Mouse (Mus musculus) kidney, adult 2 months (tissue): ENCODE data around the gene Polr2c. TPM values are rescaled to one million over a fixed set of nuclear protein-coding genes. Genes with fewer than 3 reads are reported as not detected.
A peak's percentile ranks its signal among the peaks of the same experiment; 100 is the strongest.

Source experiments
- DNase-seq: peaks from one replicate; pipeline ENCODE4 v3.0.0; 2021
- H3K27ac ChIP-seq: fragments of 200-500 bp; 2 replicates; pipeline ENCODE4 v1.5.1; 2012; ENCODE audit warnings: low read depth, low read length, control low read depth, inconsistent platforms; ENCODE audit not compliant: insufficient read depth
- H3K27me3 ChIP-seq: fragments of 200-500 bp; replicated peaks from 2 replicates; pipeline ENCODE4 v1.6.1; 2012; ENCODE audit warnings: mild to moderate bottlenecking, moderate library complexity, low read length, inconsistent platforms; ENCODE audit not compliant: control insufficient read depth, insufficient read depth
- H3K36me3 ChIP-seq: fragments of 200-500 bp; 2 replicates; pipeline ENCODE4 v1.6.1; 2012; ENCODE audit warnings: mild to moderate bottlenecking, moderate library complexity, low read length, inconsistent platforms; ENCODE audit not compliant: control insufficient read depth, insufficient read depth
- H3K4me1 ChIP-seq: fragments of 200-500 bp; 2 replicates; pipeline ENCODE4 v1.6.1; 2011; ENCODE audit warnings: low read length; ENCODE audit not compliant: control insufficient read depth, insufficient read depth
- H3K4me3 ChIP-seq: fragments of 200-500 bp; 2 replicates; pipeline ENCODE4 v1.5.1; 2011; ENCODE audit warnings: mild to moderate bottlenecking, low read depth, low read length, control low read depth; ENCODE audit not compliant: insufficient read depth
- CTCF ChIP-seq: fragments of 200-500 bp; conservative IDR thresholded peaks from 2 replicates; pipeline ENCODE4 v1.5.1; 2011; ENCODE audit warnings: low read depth, mild to moderate bottlenecking, control low read depth, low read length, moderate library complexity, mixed read lengths; ENCODE audit not compliant: insufficient read depth, insufficient read length
- POLR2A ChIP-seq: fragments of 200-500 bp; IDR thresholded peaks from one replicate; pipeline ENCODE4 v1.6.1; 2011; ENCODE audit warnings: low read depth, low read length, control low read depth
- WGBS: fragments of 180-500 bp; shearing (Covaris S2); methylation state at CpG from one replicate; pipeline ENCODE4 v1.1.7; 2018; 5-methylcytosine and 5-hydroxymethylcytosine counted together
- polyA plus RNA-seq: library from polyadenylated mRNA; depleted of rRNA; stranded (reverse); fragments of >200 nt; gene quantifications from 2 replicates; pipeline ENCODE4 v1.2.3, GENCODE M21; 2012

The Polr2c gene
- polyA plus RNA-seq, 1 experiment: 107 TPM

GRCm38 (mm10) chr8:94865292-94865691 is 8.0 kb downstream of the Polr2c start:
- no peak overlapping the region for H3K4me3 ChIP-seq
- no peak for DNase-seq
- H3K27me3 ChIP-seq: no peaks in the 10 kb centered on the region
- H3K36me3 ChIP-seq: peaks cover 1% of the 10 kb centered on the region; the same call in 1 of the 2 replicates
- no peak overlapping the region for H3K27ac ChIP-seq
- peaks cover 6% of the 10 kb centered on the region for H3K4me1 ChIP-seq
- no peak for TF ChIP-seq POLR2A
- TF ChIP-seq CTCF: no peak
- 75% methylated on average over 10 of the region's 10 CpGs for WGBS

DNA sequence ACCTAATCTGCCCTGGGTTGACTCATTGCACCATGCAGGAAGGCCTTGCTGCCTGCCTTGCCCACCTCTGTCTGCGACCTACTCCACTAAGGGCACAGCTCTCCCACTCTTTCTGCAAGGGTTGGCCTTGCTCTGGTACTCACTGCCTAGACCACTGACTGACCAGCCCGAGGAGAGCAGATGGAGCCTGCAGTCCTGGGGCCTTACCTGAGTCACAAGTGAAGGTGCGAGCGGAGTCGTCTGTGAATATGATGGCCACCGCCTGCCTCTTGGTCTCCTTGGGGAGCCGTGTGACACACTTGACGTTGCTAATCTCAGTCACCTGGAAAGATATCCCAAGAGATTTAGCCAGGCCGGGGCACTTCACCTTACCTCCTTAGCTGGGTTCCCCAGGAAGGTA is 9.7 kb downstream of the Polr2c start:
- no peak for DNase-seq
- Histone ChIP-seq H3K27ac (no peak overlapping the region), H3K27me3 (no peaks in the 10 kb centered on the region), H3K36me3 (peaks cover under 1% of the 10 kb centered on the region; the same call in 1 of the 2 replicates), H3K4me1 (peaks cover 17% of the 10 kb centered on the region), H3K4me3 (no peak overlapping the region)
- TF ChIP-seq POLR2A (no peak), CTCF (no peak)
- 87% methylated on average over 9 of the region's 9 CpGs for WGBS

DNA sequence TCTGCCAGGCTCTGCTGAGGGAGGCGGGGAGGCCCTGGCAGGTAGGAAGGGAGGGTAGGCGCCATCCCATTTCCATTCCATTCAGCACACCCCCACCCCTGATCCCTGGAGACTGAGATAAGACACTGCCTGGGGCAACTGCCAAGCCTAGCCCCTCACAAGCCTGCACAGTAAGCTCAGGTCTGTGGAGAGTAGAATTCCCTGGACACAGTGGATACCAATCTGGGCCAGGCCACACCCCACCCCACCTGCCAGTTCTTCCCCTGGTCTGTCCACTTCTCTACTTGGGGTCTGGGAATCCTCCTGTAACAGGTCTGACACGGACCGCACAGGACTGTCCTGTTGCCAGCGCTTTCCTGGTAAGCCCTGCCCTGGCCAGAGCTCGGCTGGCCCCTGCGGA is 11.9 kb downstream of the Polr2c start:
- no peak for TF ChIP-seq POLR2A
- TF ChIP-seq CTCF: no peak
- H3K36me3 ChIP-seq: no peaks in the 10 kb centered on the region
- H3K27me3 ChIP-seq: no peaks in the 10 kb centered on the region
- DNase-seq: no peak
- H3K4me1 ChIP-seq: peaks cover 24% of the 10 kb centered on the region
- WGBS: 77% methylated on average over 7 of the region's 7 CpGs
- H3K27ac ChIP-seq: no peak overlapping the region
- H3K4me3 ChIP-seq: no peak overlapping the region

DNA sequence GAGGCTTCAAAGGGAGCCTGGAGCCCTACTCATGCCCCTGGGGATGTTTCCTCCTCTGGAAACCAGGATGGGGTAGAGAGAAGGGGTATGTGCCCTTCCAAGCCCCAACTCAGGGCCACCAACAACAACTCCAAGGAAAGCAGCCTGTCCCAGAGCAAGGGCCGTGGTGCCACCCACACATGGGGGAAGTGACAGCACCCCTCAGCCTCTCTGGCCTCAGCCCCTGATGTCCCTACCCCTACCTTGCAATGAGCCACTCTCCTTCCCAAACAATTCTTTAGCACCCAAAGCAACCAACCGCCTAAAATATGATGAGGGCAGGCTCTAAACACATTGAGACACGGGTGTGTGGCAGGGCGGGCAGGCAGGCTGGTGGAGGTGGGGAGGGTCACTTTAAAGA is 12.8 kb downstream of the Polr2c start:
- TF ChIP-seq POLR2A: no peak
- TF ChIP-seq CTCF: no peak
- 69% methylated on average over 4 of the region's 4 CpGs for WGBS
- no peaks in the 10 kb centered on the region for H3K27me3 ChIP-seq
- no peak overlapping the region for H3K4me3 ChIP-seq
- no peak for DNase-seq
- H3K36me3 ChIP-seq: no peaks in the 10 kb centered on the region
- H3K4me1 ChIP-seq: peaks cover 26% of the 10 kb centered on the region
- H3K27ac ChIP-seq: no peak overlapping the region

DNA sequence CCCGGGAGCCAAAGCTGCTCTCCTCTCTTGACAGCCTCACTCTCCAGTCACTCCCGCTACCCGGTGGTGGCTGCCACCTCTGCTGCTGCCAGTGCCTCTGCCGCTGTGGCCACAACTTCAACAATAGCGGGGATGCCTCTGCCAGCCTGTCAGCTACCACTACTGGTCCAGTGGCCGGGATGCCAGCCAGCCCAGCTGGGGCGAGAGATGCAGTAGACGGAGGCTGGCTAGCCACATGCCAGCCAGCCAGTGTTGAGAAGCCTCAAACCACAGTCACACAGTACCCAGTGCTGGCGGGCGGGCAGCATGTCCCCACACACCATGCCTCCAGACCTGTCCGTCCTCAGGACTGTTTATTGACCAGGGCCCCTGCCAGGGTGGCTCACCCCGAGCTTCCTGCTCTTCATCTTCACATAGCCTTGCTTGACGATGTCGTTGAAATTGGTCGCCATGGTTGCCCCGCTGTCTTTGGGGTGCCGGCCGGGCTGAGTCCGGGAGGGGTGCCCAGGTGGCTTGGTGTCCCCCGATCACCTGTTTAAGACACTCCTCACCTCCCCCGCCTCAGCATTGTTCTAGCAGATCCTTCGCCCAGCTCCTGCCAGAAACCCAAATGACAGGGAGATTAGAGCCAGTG is 13.3 kb downstream of the Polr2c start:
- Histone ChIP-seq H3K27ac (0 out of 2 replicates have a peak overlapping the region, but pooled peaks have one; percentile 4), H3K4me3 (peak overlapping the region; percentile 29), H3K4me1 (peaks cover 31% of the 10 kb centered on the region), H3K36me3 (no peaks in the 10 kb centered on the region), H3K27me3 (no peaks in the 10 kb centered on the region)
- DNase-seq: peak; percentile 41
- 9% methylated on average over 22 of the region's 22 CpGs for WGBS
- no peak for TF ChIP-seq POLR2A
- TF ChIP-seq CTCF: no peak

- WGBS: 5% methylated on average over 7 of the region's 7 CpGs
- Histone ChIP-seq H3K27me3 (no peaks in the 10 kb centered on the region), H3K4me3 (peak overlapping the region; percentile 29), H3K36me3 (no peaks in the 10 kb centered on the region), H3K27ac (peak overlapping the region; percentile 69), H3K4me1 (peaks cover 33% of the 10 kb centered on the region)
- no peak for TF ChIP-seq CTCF
- no peak for TF ChIP-seq POLR2A
- DNase-seq: peak; percentile 91
Observed at GRCm38 (mm10) chr8:94871108-94871894, 14.1 kb downstream of the Polr2c start.

DNA sequence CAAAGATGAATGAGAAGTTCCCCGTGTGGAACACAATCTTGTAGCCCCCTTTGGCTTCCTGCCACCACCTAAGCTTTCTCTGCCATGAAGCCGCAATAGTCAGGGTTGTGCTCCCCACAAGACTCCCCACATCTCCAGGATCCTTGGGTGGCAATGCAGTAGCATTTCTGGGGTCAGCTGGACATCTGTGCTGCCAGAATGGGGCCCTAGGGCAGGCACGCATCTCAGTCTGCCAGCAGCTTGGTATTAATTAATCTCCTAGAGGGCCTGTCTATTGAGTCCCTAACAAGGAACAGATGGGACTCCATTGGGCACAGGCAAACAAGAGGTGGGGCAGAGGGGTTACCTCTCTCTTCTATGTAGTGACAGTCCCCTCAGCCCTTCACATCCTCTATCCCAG is 14.9 kb downstream of the Polr2c start:
- Histone ChIP-seq H3K27ac (peak overlapping the region; percentile 69), H3K36me3 (no peaks in the 10 kb centered on the region), H3K4me3 (no peak overlapping the region), H3K27me3 (no peaks in the 10 kb centered on the region), H3K4me1 (peaks cover 38% of the 10 kb centered on the region)
- 51% methylated on average over 3 of the region's 3 CpGs for WGBS
- DNase-seq: peak; percentile 67
- no peak for TF ChIP-seq POLR2A
- TF ChIP-seq CTCF: no peak

DNA sequence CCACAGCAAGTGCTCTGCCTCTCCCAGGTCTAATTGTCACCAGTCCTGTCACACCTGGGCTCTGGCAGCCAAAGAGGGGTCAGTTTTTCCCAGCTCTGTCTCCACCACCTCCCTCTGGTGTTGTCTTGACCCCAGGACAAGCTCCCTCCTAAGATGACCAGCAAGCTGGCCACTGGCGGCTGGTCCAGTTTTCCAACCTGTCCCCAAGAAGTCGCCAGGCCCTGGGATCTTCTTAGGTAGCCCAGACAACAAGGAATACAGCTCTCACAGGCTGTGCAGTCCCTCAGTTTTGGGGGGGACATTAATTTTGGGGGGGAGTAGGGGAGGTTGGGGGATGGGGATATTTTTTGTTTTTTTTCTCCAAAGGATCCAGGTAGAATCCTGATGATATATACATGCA is 15.3 kb downstream of the Polr2c start:
- no peaks in the 10 kb centered on the region for H3K27me3 ChIP-seq
- no peaks in the 10 kb centered on the region for H3K36me3 ChIP-seq
- TF ChIP-seq CTCF: no peak
- TF ChIP-seq POLR2A: no peak
- peaks cover 38% of the 10 kb centered on the region for H3K4me1 ChIP-seq
- H3K27ac ChIP-seq: no peak overlapping the region
- DNase-seq: no peak
- WGBS: 91% methylated on average over 2 of the region's 2 CpGs
- H3K4me3 ChIP-seq: no peak overlapping the region
